Mouse (Mus musculus) colon, adult 2 months (tissue): Measurements from ENCODE around the gene Fyb2. TPM values are rescaled to one million over a fixed set of nuclear protein-coding genes. Genes with fewer than 3 reads are reported as not detected.

Experiments
- polyA plus RNA-seq: library from polyadenylated mRNA; depleted of rRNA; stranded (reverse); fragments of >200 nt; gene quantifications from 2 replicates; pipeline ENCODE4 v1.2.3, GENCODE M21; 2012; rRNA removed

Gene Fyb2
- 0.60 and 0.64 TPM in 2 replicates for polyA plus RNA-seq

DNA sequence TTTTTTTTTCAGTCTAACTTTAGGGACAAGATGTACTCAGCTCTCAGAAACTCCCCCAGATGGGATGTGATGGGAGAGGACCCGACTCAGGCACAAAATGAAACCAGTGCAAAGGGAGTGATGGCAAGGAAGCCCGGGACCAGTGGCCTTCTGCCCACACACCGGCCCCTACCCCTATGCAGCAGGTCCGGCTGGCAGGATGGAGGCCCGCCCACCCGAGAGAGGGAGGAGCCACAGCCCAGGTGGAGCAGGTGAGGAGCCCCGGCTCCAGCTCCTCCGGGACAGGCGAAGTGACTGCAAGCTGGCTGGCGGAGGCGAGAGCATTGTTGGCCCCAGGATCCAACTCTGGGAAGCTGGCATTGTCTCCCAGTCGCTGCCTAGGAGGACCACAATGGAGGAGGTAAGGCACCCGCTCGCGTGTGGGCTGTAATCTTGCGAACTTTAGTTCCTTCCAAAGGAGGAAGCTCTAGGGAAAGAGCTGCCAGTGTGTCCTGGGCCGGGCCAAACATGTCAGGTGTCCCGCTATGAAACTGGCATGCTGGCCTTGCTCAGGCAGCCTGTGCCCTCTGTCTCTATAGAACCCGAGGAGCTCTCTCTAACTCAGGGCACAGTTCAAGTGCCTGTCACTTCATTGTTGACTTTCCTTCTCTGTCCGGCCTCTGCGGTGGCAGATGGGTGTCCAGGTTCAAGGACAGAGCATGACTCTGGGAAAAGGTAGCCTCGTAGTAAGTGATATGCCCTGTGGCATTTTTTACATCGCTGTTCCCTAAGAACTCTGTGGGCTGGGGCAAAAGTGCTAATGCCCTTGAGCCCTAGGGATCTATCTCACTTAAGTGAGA is at the start of gene Fyb2:
TSS of gene Fyb2 (plus strand) at position 166 of the 839 bp plus-strand sequence.

DNA sequence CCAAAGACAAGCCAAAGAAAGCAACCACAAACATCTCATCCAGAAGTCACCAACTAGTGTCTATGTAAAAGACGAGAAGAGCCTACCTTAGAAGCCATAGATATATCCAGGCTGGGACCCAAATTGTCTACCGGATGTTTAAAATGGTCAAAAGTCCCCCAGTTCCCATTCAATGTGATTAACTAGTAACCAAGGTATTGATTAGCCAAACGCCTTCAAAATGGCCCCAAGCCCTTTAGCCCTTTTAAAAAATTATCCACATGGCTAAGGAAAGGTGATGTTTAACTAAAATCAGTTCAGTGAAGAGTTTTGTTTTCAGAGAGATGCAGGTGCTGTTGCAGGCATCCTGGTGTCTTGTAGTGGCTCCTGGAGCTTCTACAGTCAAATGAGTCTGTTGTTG is 36.9 kb upstream of the Fyb2 start, which contains the start of gene C8a:
TSS of gene C8a (minus strand) at position 76 of the 400 bp plus-strand sequence.

Other genes starting within 250 kb of the Fyb2 start
- not detected in 2 replicates for gene C8b, start 147.1 kb upstream of the Fyb2 start, polyA plus RNA-seq
- gene Gm17662, start 56.1 kb upstream of the Fyb2 start, polyA plus RNA-seq = not detected in 2 replicates
- gene C8a, start 37.1 kb upstream of the Fyb2 start, polyA plus RNA-seq = not detected in 2 replicates
- gene Prkaa2, start 196.4 kb downstream of the Fyb2 start, polyA plus RNA-seq = 9.3 and 10.7 TPM in 2 replicates
- 39.7 and 52.8 TPM in 2 replicates for gene Plpp3, start 243.9 kb downstream of the Fyb2 start, polyA plus RNA-seq